In the genomic region with DNA sequence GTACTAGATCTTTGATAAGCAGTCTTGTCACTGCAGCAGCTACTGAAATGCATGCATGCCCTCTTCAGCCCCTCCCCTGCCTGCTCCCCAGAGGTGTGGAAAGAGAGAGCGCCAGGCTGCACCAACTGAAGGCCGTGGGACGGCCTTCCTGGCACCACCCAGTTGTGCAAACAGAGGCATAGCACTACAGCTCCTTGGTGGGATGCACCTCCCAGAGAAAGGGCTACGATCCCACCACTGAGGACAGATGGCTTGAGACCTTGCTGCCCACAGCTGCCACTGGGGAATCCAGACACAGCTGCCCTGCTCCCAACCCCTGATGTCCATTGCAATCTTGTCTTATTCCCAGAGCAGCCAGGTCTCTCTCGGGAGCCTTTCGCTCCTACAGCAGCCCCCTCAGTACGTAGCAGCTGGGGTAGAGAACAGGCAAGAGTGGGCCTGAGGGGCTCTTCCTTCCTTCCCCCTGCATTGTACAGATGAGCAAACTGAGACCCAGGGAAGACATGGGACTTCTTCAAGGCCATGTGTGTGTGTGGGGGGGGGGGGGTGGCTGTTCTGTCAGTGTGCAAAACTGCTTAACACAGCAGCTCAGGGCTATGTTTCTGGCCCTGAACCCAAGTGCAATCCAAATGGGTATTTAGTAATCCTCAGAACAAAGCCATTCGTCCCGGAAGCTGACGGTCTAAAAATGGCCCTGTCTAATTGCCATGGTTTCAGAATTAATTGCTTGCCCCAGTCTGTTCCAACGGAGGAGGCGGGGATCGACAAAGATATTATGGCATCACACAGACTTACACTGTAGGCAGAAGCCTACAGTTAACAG, we compare ENCODE assay signal across 9 mouse cellular contexts. TPM values are rescaled to one million over a fixed set of nuclear protein-coding genes. Genes with fewer than 3 reads are reported as not detected.
DNase-seq lines count a peak whose midpoint lies in the region; ATAC-seq lines count a peak whose summit lies in the region.
"Had no signal": no experiment of that assay in that cellular context is flagged by ENCODE, and none has a peak within 500 bp of the region (broad histone marks: within the 10 kb centered on the region; RNA-seq: fewer than 3 reads in every experiment).

No protein-coding gene starts in this region.

- H3K4me1 ChIP-seq in liver, embryonic 11.5 days (replicated peaks; ENCODE audit: control insufficient read depth, insufficient read depth, low read length), result no peaks in the 10 kb centered on the region; the same call in none of the 2 replicates
- H3K4me1 ChIP-seq in embryonic facial prominence, embryonic 12.5 days, result peaks cover 19% of the 10 kb centered on the region
- peaks cover 8% of the 10 kb centered on the region; the same call in 1 of the 2 replicates for H3K4me1 ChIP-seq in neural tube, embryonic 14.5 days (ENCODE audit: control insufficient read depth, insufficient read depth, low read length)

- 0 out of 2 replicates have a peak, but pooled peaks have one; percentile 18 for ATAC-seq in liver, embryonic 11.5 days (replicated peaks; ENCODE audit: low FRiP score)
- ATAC-seq in embryonic facial prominence, embryonic 12.5 days (ENCODE audit: insufficient number of reproducible peaks, insufficient read depth, low FRiP score, low TSS enrichment), result 0 out of 2 replicates have a peak, but pooled peaks have one; percentile 48
- ATAC-seq in neural tube, embryonic 14.5 days (ENCODE audit: low read depth), result peak; percentile 54; the same call in 1 of the 2 replicates

- H3K27ac ChIP-seq in liver, embryonic 11.5 days (ENCODE audit: low read depth, low read length), result no peak overlapping the region
- H3K27ac ChIP-seq in embryonic facial prominence, embryonic 12.5 days, result no peak overlapping the region
- no peak overlapping the region for H3K27ac ChIP-seq in neural tube, embryonic 14.5 days (ENCODE audit: low read depth, low read length)

- no peak overlapping the region for H3K4me3 ChIP-seq in liver, embryonic 11.5 days (ENCODE audit: low read depth, low read length)
- no peak overlapping the region for H3K4me3 ChIP-seq in embryonic facial prominence, embryonic 12.5 days
- no peak overlapping the region for H3K4me3 ChIP-seq in neural tube, embryonic 14.5 days (ENCODE audit: low read depth, low read length)

- no peaks in the 10 kb centered on the region for H3K36me3 ChIP-seq in liver, embryonic 11.5 days (ENCODE audit: control insufficient read depth, insufficient read depth, low read length)
- no peaks in the 10 kb centered on the region for H3K36me3 ChIP-seq in embryonic facial prominence, embryonic 12.5 days
- no peaks in the 10 kb centered on the region for H3K36me3 ChIP-seq in neural tube, embryonic 14.5 days (ENCODE audit: control insufficient read depth, insufficient read depth, low read length)
- H3K36me3 ChIP-seq: G1E had no signal

- H3K27me3 ChIP-seq in liver, embryonic 11.5 days (replicated peaks; ENCODE audit: control insufficient read depth, insufficient read depth, low read length), result no peaks in the 10 kb centered on the region
- H3K27me3 ChIP-seq in embryonic facial prominence, embryonic 12.5 days, result no peaks in the 10 kb centered on the region
- no peaks in the 10 kb centered on the region for H3K27me3 ChIP-seq in neural tube, embryonic 14.5 days (ENCODE audit: control insufficient read depth, insufficient read depth, low read length)

- no peak overlapping the region for H3K4me2 ChIP-seq in liver, embryonic 11.5 days
- H3K4me2 ChIP-seq in embryonic facial prominence, embryonic 12.5 days (replicated peaks), result no peak overlapping the region
- no peak overlapping the region for H3K4me2 ChIP-seq in neural tube, embryonic 14.5 days (ENCODE audit: low read depth, low read length)

- 65% methylated on average over 13 of the region's 13 CpGs for WGBS in liver, embryonic 11.5 days
- WGBS in embryonic facial prominence, embryonic 12.5 days, result 61% methylated on average over 13 of the region's 13 CpGs
- WGBS in neural tube, embryonic 14.5 days, result 23% methylated on average over 13 of the region's 13 CpGs

- no peaks in the 10 kb centered on the region for H3K9me3 ChIP-seq in liver, embryonic 11.5 days (ENCODE audit: control insufficient read depth, low read length)
- no peaks in the 10 kb centered on the region for H3K9me3 ChIP-seq in embryonic facial prominence, embryonic 12.5 days
- no peaks in the 10 kb centered on the region for H3K9me3 ChIP-seq in neural tube, embryonic 14.5 days (ENCODE audit: control insufficient read depth, low read length)

- DNase-seq in liver, embryonic 11.5 days (ENCODE audit: low spot score), result no peak
- no peak for DNase-seq in liver
- DNase-seq in layer of hippocampus, adult 8-10 months (ENCODE audit: low spot score in 2 of 2), result peak; percentile 69 to 77
- no peak for DNase-seq in gastrocnemius, postnatal 4 days (ENCODE audit: low spot score in 2 of 2)
- no peak for DNase-seq in heart, adult 11 months
- no peak for DNase-seq in thymus, postnatal 25 days

- H3K9ac ChIP-seq in liver, embryonic 11.5 days (ENCODE audit: low read depth, low read length), result no peak overlapping the region
- no peak overlapping the region for H3K9ac ChIP-seq in embryonic facial prominence, embryonic 12.5 days
- H3K9ac ChIP-seq in neural tube, embryonic 14.5 days (replicated peaks; ENCODE audit: low read depth, low read length), result 0 out of 2 replicates have a peak overlapping the region, but pooled peaks have one; percentile 7

RNA-seq across cellular contexts. Expression of gene C8b, which starts 46.9 kb away (rescaled TPM):
- 2.3 and 2.4 TPM in 2 replicates for polyA plus RNA-seq in liver, embryonic 11.5 days (2014; fragmentation: Nextera tagmentation; extraction: Ambion mirVana)
- 0.15 TPM in 1 of 2 replicates, not detected in the other for polyA plus RNA-seq in embryonic facial prominence, embryonic 12.5 days (2016; fragmentation: Nextera tagmentation; extraction: Ambion mirVana)
- under 1 TPM in 1 of 4 experiments, not detected in 3; 0.21 TPM for total RNA-seq in layer of hippocampus, adult 8-10 months (2022)
- 0.17 and 0.52 TPM in 2 replicates for polyA plus RNA-seq in neural tube, embryonic 14.5 days (2014; fragmentation: Nextera tagmentation; extraction: Ambion mirVana)
- under 1 TPM in 1 of 2 experiments, not detected in 1; 0.65 TPM for total RNA-seq in gastrocnemius, postnatal 4 days (2021)
- polyA plus RNA-seq: G1E had no signal

Comparison
In these comparisons a context has a peak if more than half of its experiments do, and no peak if none do; other contexts are left out.
1. DNase-seq: peak in layer of hippocampus, adult 8-10 months (2 of 2); none in liver, embryonic 11.5 days (single experiment), liver (single experiment), gastrocnemius, postnatal 4 days (0 of 2), heart, adult 11 months (single experiment) and thymus, postnatal 25 days (single experiment).
2. Peak in every context shown above with its lines, with median percentiles within 50 percentile points of each other: ATAC-seq.